Comparison of ENCODE assay signal across 8 mouse cellular contexts in the genomic region with DNA sequence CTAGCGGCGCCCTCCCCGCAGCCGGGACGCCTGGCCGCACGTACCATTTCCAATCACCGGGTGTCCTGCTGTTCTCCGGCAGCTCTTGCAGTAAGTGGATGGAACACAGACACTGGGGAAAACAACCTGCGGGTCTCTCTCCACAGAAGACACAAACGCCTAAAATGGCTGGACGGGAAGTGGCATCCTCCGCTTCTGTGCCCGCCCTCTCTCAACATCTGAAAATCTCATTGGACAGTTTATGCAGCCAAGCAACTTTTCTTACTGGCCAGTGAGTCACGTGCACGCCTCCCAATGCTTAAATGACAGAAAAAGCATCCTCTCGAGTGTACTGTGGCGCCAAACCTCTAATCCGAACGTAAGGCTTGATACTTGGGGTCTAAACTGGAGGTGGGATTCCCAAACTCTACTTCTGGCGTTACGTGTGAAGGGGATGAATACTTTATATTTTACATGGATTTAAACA. TPM values are rescaled to one million over a fixed set of nuclear protein-coding genes. Genes with fewer than 3 reads are reported as not detected.
DNase-seq lines count a peak whose midpoint lies in the region; ATAC-seq and TF ChIP-seq lines count a peak whose summit lies in the region.

Gene Zfp871 (minus strand): TSS at position 194 of the 466 bp plus-strand sequence.

- peaks cover 5% of the 10 kb centered on the region for H3K9me3 ChIP-seq in kidney, embryonic 14.5 days (ENCODE audit: control insufficient read depth, low read length)
- no peaks in the 10 kb centered on the region for H3K9me3 ChIP-seq in limb, embryonic 15.5 days

- under 1% methylated on average over 22 of the region's 22 CpGs for WGBS in kidney, embryonic 14.5 days
- under 1% methylated on average over 22 of the region's 22 CpGs for WGBS in limb, embryonic 15.5 days

- peak within 1 kb of the TSS; percentile 99 for H3K4me3 ChIP-seq in bone marrow macrophage, adult 2 months (ENCODE audit: insufficient read depth, low read length)
- H3K4me3 ChIP-seq in embryonic fibroblast, embryonic 13.5 days (ENCODE audit: insufficient read depth, low read length): peak within 1 kb of the TSS; percentile 83
- peak within 1 kb of the TSS; percentile 75 for H3K4me3 ChIP-seq in kidney, embryonic 14.5 days (ENCODE audit: low read length)
- H3K4me3 ChIP-seq in limb, embryonic 15.5 days: peak within 1 kb of the TSS; percentile 74

- TF ChIP-seq CTCF in bone marrow macrophage, adult 2 months (IDR thresholded peaks at IDR 0.05; ENCODE audit: low read depth, low read length): no peak
- no peak for TF ChIP-seq CTCF in embryonic fibroblast, embryonic 13.5 days (IDR thresholded peaks at IDR 0.05; ENCODE audit: borderline replicate concordance, insufficient read depth, low read length)

- peaks cover 15% of the 10 kb centered on the region for H3K4me1 ChIP-seq in bone marrow macrophage, adult 2 months (ENCODE audit: control insufficient read depth, insufficient read depth, low read length)
- H3K4me1 ChIP-seq in embryonic fibroblast, embryonic 13.5 days (ENCODE audit: control insufficient read depth, insufficient read depth, low read length): peaks cover 3% of the 10 kb centered on the region; the same call in 1 of the 2 replicates
- H3K4me1 ChIP-seq in kidney, embryonic 14.5 days (ENCODE audit: control insufficient read depth, insufficient read depth, low read length): peaks cover 12% of the 10 kb centered on the region; the same call in 1 of the 2 replicates
- peaks cover 20% of the 10 kb centered on the region for H3K4me1 ChIP-seq in limb, embryonic 15.5 days

- H3K4me2 ChIP-seq in kidney, embryonic 14.5 days (replicated peaks; ENCODE audit: low read depth, low read length): peak within 1 kb of the TSS; percentile 52
- H3K4me2 ChIP-seq in limb, embryonic 15.5 days: peak within 1 kb of the TSS; percentile 56

- TF ChIP-seq POLR2A in bone marrow macrophage, adult 2 months (IDR thresholded peaks at IDR 0.05; ENCODE audit: borderline replicate concordance, low read depth, low read length): no peak
- TF ChIP-seq POLR2A in embryonic fibroblast, embryonic 13.5 days (IDR thresholded peaks at IDR 0.05; ENCODE audit: low read depth, low read length): peak; percentile 87

- H3K27me3 ChIP-seq in kidney, embryonic 14.5 days (ENCODE audit: control insufficient read depth, insufficient read depth, low read length): no peaks in the 10 kb centered on the region
- H3K27me3 ChIP-seq in limb, embryonic 15.5 days: no peaks in the 10 kb centered on the region

- H3K36me3 ChIP-seq in kidney, embryonic 14.5 days (ENCODE audit: control insufficient read depth, insufficient read depth, low read length): peaks cover 22% of the 10 kb centered on the region
- peaks cover 27% of the 10 kb centered on the region; the same call in 1 of the 2 replicates for H3K36me3 ChIP-seq in limb, embryonic 15.5 days

- peak within 1 kb of the TSS; percentile 88 for H3K27ac ChIP-seq in bone marrow macrophage, adult 2 months (ENCODE audit: insufficient read depth, low read depth, low read length)
- peak within 1 kb of the TSS; percentile 86 for H3K27ac ChIP-seq in embryonic fibroblast, embryonic 13.5 days (ENCODE audit: insufficient read depth, low read length)
- H3K27ac ChIP-seq in kidney, embryonic 14.5 days (ENCODE audit: low read depth, low read length): peak within 1 kb of the TSS; percentile 88
- H3K27ac ChIP-seq in limb, embryonic 15.5 days: peak within 1 kb of the TSS; percentile 91

- peak; percentile 92 for DNase-seq in A20 (ENCODE audit: low read depth, low spot score)
- DNase-seq in heart, adult 9 months (ENCODE audit: low spot score in 2 of 2): peak; percentile 93 to 97
- DNase-seq in monocyte, adult 2 months (ENCODE audit: low read depth in 1 of 2, low spot score in 2 of 2): peak; percentile 58 to 71
- peak; percentile 88 to 90 for DNase-seq in spleen, postnatal 36 days (ENCODE audit: low spot score in 2 of 2)

- peak within 1 kb of the TSS; percentile 87 for H3K9ac ChIP-seq in kidney, embryonic 14.5 days (ENCODE audit: low read depth, low read length)
- peak within 1 kb of the TSS; percentile 84 for H3K9ac ChIP-seq in limb, embryonic 15.5 days

- peak; percentile 97 for ATAC-seq in kidney, embryonic 14.5 days (ENCODE audit: low FRiP score, low TSS enrichment)
- peak; percentile 95 for ATAC-seq in limb, embryonic 15.5 days (ENCODE audit: insufficient number of reproducible peaks, low FRiP score, low TSS enrichment, low read depth)

RNA-seq across cellular contexts. Expression of gene Zfp871, which starts in this region (rescaled TPM):
- 44.6 and 47.2 TPM in 2 replicates for polyA plus RNA-seq in bone marrow macrophage, adult 2 months (2012; ENCODE audit: insufficient read depth, insufficient read length, missing spikeins)
- 48.5 and 48.7 TPM in 2 replicates for polyA plus RNA-seq in embryonic fibroblast, embryonic 13.5 days (2011; ENCODE audit: insufficient read length, low read depth, missing spikeins)
- 44.8 and 71.6 TPM in 2 replicates for polyA plus RNA-seq in kidney, embryonic 14.5 days (2014; fragmentation: Nextera tagmentation; extraction: Ambion mirVana)
- polyA plus RNA-seq in limb, embryonic 15.5 days (2015; fragmentation: Nextera tagmentation; extraction: Ambion mirVana): 28.6 and 32.8 TPM in 2 replicates

Comparison
In these comparisons a context has a peak if more than half of its experiments do, and no peak if none do; other contexts are left out.
1. Peak in every context shown above with its lines: DNase-seq, ATAC-seq, H3K4me3 ChIP-seq and H3K27ac ChIP-seq.